In genomic region chr10:127228897-127229296, GRCm38 (mm10) we compare ENCODE assay signal across 8 mouse cellular contexts. TPM values are rescaled to one million over a fixed set of nuclear protein-coding genes. Genes with fewer than 3 reads are reported as not detected.
DNase-seq lines count a peak whose midpoint lies in the region; ATAC-seq and TF ChIP-seq lines count a peak whose summit lies in the region.
"Had no signal": no experiment of that assay in that cellular context is flagged by ENCODE, and none has a peak within 500 bp of the region (broad histone marks: within the 10 kb centered on the region; RNA-seq: fewer than 3 reads in every experiment).

No protein-coding gene starts in this region.

- no peaks in the 10 kb centered on the region for H3K9me3 ChIP-seq in embryonic facial prominence, embryonic 14.5 days (ENCODE audit: control insufficient read depth, low read length)
- H3K9me3 ChIP-seq in hindbrain, embryonic 16.5 days (ENCODE audit: control insufficient read depth, low read length): no peaks in the 10 kb centered on the region
- H3K9me3 ChIP-seq in liver, embryonic 14.5 days (ENCODE audit: control insufficient read depth, low read length): no peaks in the 10 kb centered on the region
- no peaks in the 10 kb centered on the region for H3K9me3 ChIP-seq in neural tube, embryonic 13.5 days
- H3K9me3 ChIP-seq: heart, embryonic 13.5 days had no signal

- no peak for TF ChIP-seq EP300 in liver, embryonic 14.5 days (IDR thresholded peaks at IDR 0.05; ENCODE audit: low read depth)

- no peak overlapping the region for H3K4me3 ChIP-seq in thymus, adult 2 months (ENCODE audit: control insufficient read depth, insufficient read depth, low read length)
- no peak overlapping the region for H3K4me3 ChIP-seq in embryonic facial prominence, embryonic 14.5 days (ENCODE audit: low read depth, low read length)
- no peak overlapping the region for H3K4me3 ChIP-seq in hindbrain, embryonic 16.5 days (ENCODE audit: low read length)
- H3K4me3 ChIP-seq in liver, embryonic 14.5 days (ENCODE audit: insufficient read depth in 1 of 2, low read depth in 2 of 2, low read length in 2 of 2): no peak overlapping the region
- no peak overlapping the region for H3K4me3 ChIP-seq in neural tube, embryonic 13.5 days
- H3K4me3 ChIP-seq: heart, embryonic 13.5 days had no signal

- H3K4me2 ChIP-seq in embryonic facial prominence, embryonic 14.5 days (ENCODE audit: low read depth, low read length): no peak overlapping the region
- H3K4me2 ChIP-seq in hindbrain, embryonic 16.5 days (ENCODE audit: low read length): no peak overlapping the region
- H3K4me2 ChIP-seq in liver, embryonic 14.5 days (ENCODE audit: low read depth): no peak overlapping the region
- H3K4me2 ChIP-seq in neural tube, embryonic 13.5 days: no peak overlapping the region
- H3K4me2 ChIP-seq: heart, embryonic 13.5 days had no signal

- no peak for TF ChIP-seq POLR2A in thymus, adult 2 months (IDR thresholded peaks at IDR 0.05; ENCODE audit: control insufficient read depth, extremely low read depth, insufficient read depth, low read length, poor library complexity)

- no peak overlapping the region for H3K27ac ChIP-seq in thymus, adult 2 months (ENCODE audit: control insufficient read depth, insufficient read depth, low read length)
- H3K27ac ChIP-seq in embryonic facial prominence, embryonic 14.5 days (replicated peaks; ENCODE audit: low read depth, low read length): no peak overlapping the region
- no peak overlapping the region for H3K27ac ChIP-seq in hindbrain, embryonic 16.5 days (ENCODE audit: low read depth, low read length)
- H3K27ac ChIP-seq in liver, embryonic 14.5 days: no peak overlapping the region
- H3K27ac ChIP-seq in neural tube, embryonic 13.5 days (replicated peaks): no peak overlapping the region
- H3K27ac ChIP-seq: heart, embryonic 13.5 days had no signal

- ATAC-seq in activated CD4-positive, CD25-positive, alpha-beta regulatory T cell, adult 4 months: peak; percentile 32
- ATAC-seq in embryonic facial prominence, embryonic 14.5 days (ENCODE audit: low read depth): peak; percentile 59
- peak; percentile 54 for ATAC-seq in hindbrain, embryonic 16.5 days
- ATAC-seq in liver, embryonic 14.5 days (ENCODE audit: insufficient read depth): peak; percentile 67; the same call in 1 of the 2 replicates
- 0 out of 2 replicates have a peak, but pooled peaks have one; percentile 42 for ATAC-seq in neural tube, embryonic 13.5 days (ENCODE audit: low read depth)

- no peaks in the 10 kb centered on the region for H3K36me3 ChIP-seq in thymus, adult 2 months (ENCODE audit: control insufficient read depth, insufficient read depth, low read length)
- H3K36me3 ChIP-seq in embryonic facial prominence, embryonic 14.5 days (ENCODE audit: control insufficient read depth, insufficient read depth, low read length): no peaks in the 10 kb centered on the region
- H3K36me3 ChIP-seq in hindbrain, embryonic 16.5 days (ENCODE audit: control insufficient read depth, insufficient read depth, low read length): peaks cover 45% of the 10 kb centered on the region
- no peaks in the 10 kb centered on the region for H3K36me3 ChIP-seq in liver, embryonic 14.5 days (replicated peaks; ENCODE audit: control insufficient read depth, insufficient read depth, low read depth)
- H3K36me3 ChIP-seq in neural tube, embryonic 13.5 days: peaks cover 73% of the 10 kb centered on the region
- H3K36me3 ChIP-seq: heart, embryonic 13.5 days had no signal

- peaks cover 19% of the 10 kb centered on the region for H3K4me1 ChIP-seq in thymus, adult 2 months (replicated peaks; ENCODE audit: control insufficient read depth, insufficient read depth, low read length)
- no peaks in the 10 kb centered on the region for H3K4me1 ChIP-seq in embryonic facial prominence, embryonic 14.5 days (ENCODE audit: control insufficient read depth, insufficient read depth, low read length)
- H3K4me1 ChIP-seq in hindbrain, embryonic 16.5 days (ENCODE audit: control insufficient read depth, insufficient read depth, low read depth, low read length): no peaks in the 10 kb centered on the region
- H3K4me1 ChIP-seq in liver, embryonic 14.5 days (replicated peaks; ENCODE audit: control insufficient read depth in 2 of 2, insufficient read depth in 2 of 2, low read length in 1 of 2): no peaks in the 10 kb centered on the region; a peak in 1 of 4 replicates
- no peaks in the 10 kb centered on the region for H3K4me1 ChIP-seq in neural tube, embryonic 13.5 days (replicated peaks)
- H3K4me1 ChIP-seq: heart, embryonic 13.5 days had no signal

- 27% methylated on average over 4 of the region's 4 CpGs for WGBS in thymus, adult 2 months
- 16% methylated on average over 4 of the region's 4 CpGs for WGBS in embryonic facial prominence, embryonic 14.5 days
- WGBS in hindbrain, embryonic 16.5 days: 27% methylated on average over 4 of the region's 4 CpGs
- WGBS in liver, embryonic 14.5 days (ENCODE audit: insufficient replicate concordance): 21% methylated on average over 4 of the region's 4 CpGs
- 26% methylated on average over 4 of the region's 4 CpGs for WGBS in neural tube, embryonic 13.5 days

- TF ChIP-seq CTCF in thymus, adult 2 months (IDR thresholded peaks at IDR 0.05; ENCODE audit: borderline replicate concordance, control insufficient read depth, extremely low read depth, insufficient read depth, low read length, poor library complexity): no peak
- peak; percentile 85 for TF ChIP-seq CTCF in liver, embryonic 14.5 days (IDR thresholded peaks at IDR 0.05; ENCODE audit: low read depth)

- peaks cover 3% of the 10 kb centered on the region; the same call in 1 of the 2 replicates for H3K27me3 ChIP-seq in thymus, adult 2 months (ENCODE audit: control insufficient read depth, insufficient read depth, low read length)
- no peaks in the 10 kb centered on the region for H3K27me3 ChIP-seq in embryonic facial prominence, embryonic 14.5 days (replicated peaks; ENCODE audit: control insufficient read depth, insufficient read depth, low read length)
- no peaks in the 10 kb centered on the region for H3K27me3 ChIP-seq in hindbrain, embryonic 16.5 days (replicated peaks; ENCODE audit: control insufficient read depth, insufficient read depth, low read length)
- H3K27me3 ChIP-seq in liver, embryonic 14.5 days (ENCODE audit: control insufficient read depth, insufficient read depth, low read length): no peaks in the 10 kb centered on the region; the same call in 1 of the 2 replicates
- peaks cover 3% of the 10 kb centered on the region; the same call in 1 of the 2 replicates for H3K27me3 ChIP-seq in neural tube, embryonic 13.5 days

- DNase-seq in thymus, adult 2 months: peak; percentile 39
- no peak for DNase-seq in thymus, postnatal 4 days
- peak; percentile 70 for DNase-seq in embryonic facial prominence, embryonic 14.5 days (ENCODE audit: low spot score)
- peak; percentile 50 to 64 (median 55) for DNase-seq in liver, embryonic 14.5 days (ENCODE audit: low read depth in 3 of 3, low spot score in 3 of 3)

- H3K9ac ChIP-seq in embryonic facial prominence, embryonic 14.5 days (ENCODE audit: low read depth, low read length): no peak overlapping the region
- H3K9ac ChIP-seq in hindbrain, embryonic 16.5 days (ENCODE audit: low read depth, low read length): no peak overlapping the region
- no peak overlapping the region for H3K9ac ChIP-seq in liver, embryonic 14.5 days (replicated peaks)
- H3K9ac ChIP-seq in neural tube, embryonic 13.5 days: no peak overlapping the region
- H3K9ac ChIP-seq: heart, embryonic 13.5 days had no signal

RNA-seq across cellular contexts. Expression of gene Pip4k2c, which starts 17.5 kb away (rescaled TPM):
- 34.4 and 36.1 TPM in 2 replicates for polyA plus RNA-seq in thymus, adult 2 months (2012; rRNA removed)
- polyA plus RNA-seq in activated CD4-positive, CD25-positive, alpha-beta regulatory T cell, adult 4 months (2017; shearing (Covaris generic)): 10 to 100 TPM; 24.2 to 27.8 TPM
- 19.3 and 20.7 TPM in 2 replicates for polyA plus RNA-seq in embryonic facial prominence, embryonic 14.5 days (2014; fragmentation: Nextera tagmentation; extraction: Ambion mirVana)
- 20.5 and 20.7 TPM in 2 replicates for polyA plus RNA-seq in hindbrain, embryonic 16.5 days (2015; fragmentation: Nextera tagmentation; extraction: Ambion mirVana)
- 28.2 and 31.2 TPM in 2 replicates for polyA plus RNA-seq in liver, embryonic 14.5 days (2012; rRNA removed)
- 25.7 and 31.1 TPM in 2 replicates for polyA plus RNA-seq in liver, embryonic 14.5 days (2014; fragmentation: Nextera tagmentation; extraction: Ambion mirVana)
- polyA plus RNA-seq in neural tube, embryonic 13.5 days (2015; fragmentation: Nextera tagmentation; extraction: Ambion mirVana): 20.2 and 20.7 TPM in 2 replicates

RNA-seq across cellular contexts. Expression of gene Dtx3, which starts 33.4 kb away (rescaled TPM):
- polyA plus RNA-seq in thymus, adult 2 months (2012; rRNA removed): 222 and 263 TPM in 2 replicates
- 10 to 100 TPM; 40.6 to 42.9 TPM for polyA plus RNA-seq in activated CD4-positive, CD25-positive, alpha-beta regulatory T cell, adult 4 months (2017; shearing (Covaris generic))
- 112 and 120 TPM in 2 replicates for polyA plus RNA-seq in embryonic facial prominence, embryonic 14.5 days (2014; fragmentation: Nextera tagmentation; extraction: Ambion mirVana)
- 213 and 233 TPM in 2 replicates for polyA plus RNA-seq in hindbrain, embryonic 16.5 days (2015; fragmentation: Nextera tagmentation; extraction: Ambion mirVana)
- polyA plus RNA-seq in liver, embryonic 14.5 days (2012; rRNA removed): 35.9 and 38.6 TPM in 2 replicates
- polyA plus RNA-seq in liver, embryonic 14.5 days (2014; fragmentation: Nextera tagmentation; extraction: Ambion mirVana): 11.2 and 15.0 TPM in 2 replicates
- polyA plus RNA-seq in neural tube, embryonic 13.5 days (2015; fragmentation: Nextera tagmentation; extraction: Ambion mirVana): 188 and 221 TPM in 2 replicates

RNA-seq across cellular contexts. Expression of gene Kif5a, which starts 34.3 kb away (rescaled TPM):
- polyA plus RNA-seq in thymus, adult 2 months (2012; rRNA removed): 1.2 and 1.5 TPM in 2 replicates
- polyA plus RNA-seq in activated CD4-positive, CD25-positive, alpha-beta regulatory T cell, adult 4 months (2017; shearing (Covaris generic)): under 1 TPM; 0.18 to 0.70 TPM
- 13.7 and 14.6 TPM in 2 replicates for polyA plus RNA-seq in embryonic facial prominence, embryonic 14.5 days (2014; fragmentation: Nextera tagmentation; extraction: Ambion mirVana)
- polyA plus RNA-seq in hindbrain, embryonic 16.5 days (2015; fragmentation: Nextera tagmentation; extraction: Ambion mirVana): 115 and 130 TPM in 2 replicates
- 0.11 and 0.19 TPM in 2 replicates for polyA plus RNA-seq in liver, embryonic 14.5 days (2012; rRNA removed)
- 0.01 and 0.03 TPM in 2 replicates for polyA plus RNA-seq in liver, embryonic 14.5 days (2014; fragmentation: Nextera tagmentation; extraction: Ambion mirVana)
- polyA plus RNA-seq in neural tube, embryonic 13.5 days (2015; fragmentation: Nextera tagmentation; extraction: Ambion mirVana): 102 and 104 TPM in 2 replicates

RNA-seq across cellular contexts. Expression of gene Dctn2, which starts 37.3 kb away (rescaled TPM):
- 168 and 200 TPM in 2 replicates for polyA plus RNA-seq in thymus, adult 2 months (2012; rRNA removed)
- polyA plus RNA-seq in activated CD4-positive, CD25-positive, alpha-beta regulatory T cell, adult 4 months (2017; shearing (Covaris generic)): 10 to 100 TPM; 55.4 to 60.6 TPM
- polyA plus RNA-seq in embryonic facial prominence, embryonic 14.5 days (2014; fragmentation: Nextera tagmentation; extraction: Ambion mirVana): 166 and 186 TPM in 2 replicates
- polyA plus RNA-seq in hindbrain, embryonic 16.5 days (2015; fragmentation: Nextera tagmentation; extraction: Ambion mirVana): 355 and 358 TPM in 2 replicates
- polyA plus RNA-seq in liver, embryonic 14.5 days (2012; rRNA removed): 53.8 and 58.7 TPM in 2 replicates
- 59.2 and 64.7 TPM in 2 replicates for polyA plus RNA-seq in liver, embryonic 14.5 days (2014; fragmentation: Nextera tagmentation; extraction: Ambion mirVana)
- polyA plus RNA-seq in neural tube, embryonic 13.5 days (2015; fragmentation: Nextera tagmentation; extraction: Ambion mirVana): 285 and 322 TPM in 2 replicates

RNA-seq across cellular contexts. Expression of gene Arhgef25, which starts 39.0 kb away (rescaled TPM):
- polyA plus RNA-seq in thymus, adult 2 months (2012; rRNA removed): 4.2 and 5.6 TPM in 2 replicates
- not detected for polyA plus RNA-seq in activated CD4-positive, CD25-positive, alpha-beta regulatory T cell, adult 4 months (2017; shearing (Covaris generic))
- 76.7 and 87.7 TPM in 2 replicates for polyA plus RNA-seq in embryonic facial prominence, embryonic 14.5 days (2014; fragmentation: Nextera tagmentation; extraction: Ambion mirVana)
- 29.0 and 29.1 TPM in 2 replicates for polyA plus RNA-seq in hindbrain, embryonic 16.5 days (2015; fragmentation: Nextera tagmentation; extraction: Ambion mirVana)
- polyA plus RNA-seq in liver, embryonic 14.5 days (2012; rRNA removed): 6.9 and 7.7 TPM in 2 replicates
- 3.4 and 4.8 TPM in 2 replicates for polyA plus RNA-seq in liver, embryonic 14.5 days (2014; fragmentation: Nextera tagmentation; extraction: Ambion mirVana)
- polyA plus RNA-seq in neural tube, embryonic 13.5 days (2015; fragmentation: Nextera tagmentation; extraction: Ambion mirVana): 38.1 and 42.0 TPM in 2 replicates
